Mouse (Mus musculus): ENCODE data around the gene Mblac2.

Gene Mblac2

GRCm38 (mm10) chr13:81736606-81737005 lies 25.5 kb downstream of the Mblac2 start:
- no peak for DNase-seq (ENCODE audit: low read depth, low spot score)

- DNase-seq (ENCODE audit: low read depth, low spot score) = no peak
These were observed 29.8 kb downstream of the Mblac2 start for GRCm38 (mm10) chr13:81740898-81741297.

GRCm38 (mm10) chr13:81743391-81744091 lies 32.4 kb downstream of the Mblac2 start:
- DNase-seq (ENCODE audit: low read depth, low spot score) = no peak

- no peak for DNase-seq (ENCODE audit: low read depth, low spot score)
These were observed 32.9 kb downstream of the Mblac2 start for GRCm38 (mm10) chr13:81744092-81744396.

GRCm38 (mm10) chr13:81754878-81755277 lies 43.7 kb downstream of the Mblac2 start:
- DNase-seq (ENCODE audit: low read depth, low spot score) = no peak

GRCm38 (mm10) chr13:81755324-81755723 lies 44.2 kb downstream of the Mblac2 start:
- DNase-seq (ENCODE audit: low read depth, low spot score) = no peak

- no peak for DNase-seq (ENCODE audit: low read depth, low spot score)
These were observed 46.0 kb downstream of the Mblac2 start for GRCm38 (mm10) chr13:81757058-81757660.

GRCm38 (mm10) chr13:81760379-81760778 lies 49.2 kb downstream of the Mblac2 start:
- DNase-seq (ENCODE audit: low read depth, low spot score) = peak; percentile 22

- DNase-seq (ENCODE audit: low read depth, low spot score) = peak; percentile 28
These were observed 50.5 kb downstream of the Mblac2 start for GRCm38 (mm10) chr13:81761566-81762186.

- DNase-seq (ENCODE audit: low read depth, low spot score) = no peak
These were observed 53.0 kb downstream of the Mblac2 start for GRCm38 (mm10) chr13:81764173-81764572.

GRCm38 (mm10) chr13:81767038-81767659 lies 56.0 kb downstream of the Mblac2 start:
- peak; percentile 26 for DNase-seq (ENCODE audit: low read depth, low spot score)

GRCm38 (mm10) chr13:81776217-81776616 lies 65.1 kb downstream of the Mblac2 start:
- DNase-seq (ENCODE audit: low read depth, low spot score) = no peak

- DNase-seq (ENCODE audit: low read depth, low spot score) = no peak
These were observed 71.3 kb downstream of the Mblac2 start for GRCm38 (mm10) chr13:81782475-81782874.

- DNase-seq (ENCODE audit: low read depth, low spot score) = peak; percentile 98
These were observed 71.8 kb downstream of the Mblac2 start, which contains the start of gene Cetn3 for GRCm38 (mm10) chr13:81782971-81783404. Gene Cetn3, plus strand, starts transcription at chr13:81783077.

GRCm38 (mm10) chr13:81783405-81784342 lies 72.5 kb downstream of the Mblac2 start:
- peak; percentile 94 for DNase-seq (ENCODE audit: low read depth, low spot score)

GRCm38 (mm10) chr13:81785766-81786480 lies 74.8 kb downstream of the Mblac2 start:
- no peak for DNase-seq (ENCODE audit: low read depth, low spot score)

- DNase-seq (ENCODE audit: low read depth, low spot score) = no peak
These were observed 79.0 kb downstream of the Mblac2 start for GRCm38 (mm10) chr13:81790160-81790559.

- no peak for DNase-seq (ENCODE audit: low read depth, low spot score)
These were observed 80.7 kb downstream of the Mblac2 start for GRCm38 (mm10) chr13:81791861-81792260.

- no peak for DNase-seq (ENCODE audit: low read depth, low spot score)
These were observed 82.7 kb downstream of the Mblac2 start for GRCm38 (mm10) chr13:81793850-81794249.

- DNase-seq (ENCODE audit: low read depth, low spot score) = no peak
These were observed 90.0 kb downstream of the Mblac2 start for GRCm38 (mm10) chr13:81801121-81801520.
